Mouse (Mus musculus) inflammation-experienced regulatory T-cells, adult 6 months (primary cell): Measurements from ENCODE around the gene Ddx17. TPM values are rescaled to one million over a fixed set of nuclear protein-coding genes. Genes with fewer than 3 reads are reported as not detected.

ENCODE experiments used
- polyA plus RNA-seq, 3 experiments: library from polyadenylated mRNA; unstranded; fragments of 100-300 nt; shearing (Covaris generic); gene quantifications; one replicate each; pipeline ENCODE4 v1.2.1; 2017

The Ddx17 gene
- polyA plus RNA-seq, 3 experiments from 2014 or later: 30.6 to 34.4 (median 33.2) TPM

Other genes with a start within 250 kb of the Ddx17 start
- 10 to 100 TPM; 12.5 to 18.4 (median 15.1) TPM for gene Pla2g6, start 218.4 kb downstream of the Ddx17 start, polyA plus RNA-seq
- 1 to 10 TPM in 2 of 3 experiments, under 1 TPM in 1; 0.84 to 5.5 (median 1.5) TPM for gene Maff, start 200.1 kb downstream of the Ddx17 start, polyA plus RNA-seq
- gene Tmem184b, start 143.2 kb downstream of the Ddx17 start, polyA plus RNA-seq: 10 to 100 TPM in 1 of 3 experiments, 1 to 10 TPM in 2; 8.2 to 12.8 (median 9.2) TPM
- 1 to 10 TPM; 4.2 to 6.5 (median 4.4) TPM for gene Csnk1e, start 91.2 kb downstream of the Ddx17 start, polyA plus RNA-seq
- not detected for gene Kcnj4, start 41.5 kb downstream of the Ddx17 start, polyA plus RNA-seq
- 1 to 10 TPM in 1 of 3 experiments, under 1 TPM in 2; 0.40 to 1.8 (median 0.42) TPM for gene Kdelr3, start 30.3 kb downstream of the Ddx17 start, polyA plus RNA-seq
- gene Dmc1, start 58.4 kb upstream of the Ddx17 start, polyA plus RNA-seq: not detected
- gene Fam227a, start 112.2 kb upstream of the Ddx17 start, polyA plus RNA-seq: under 1 TPM in 2 of 3 experiments, not detected in 1; 0.26 to 0.75 TPM
- 10 to 100 TPM; 15.7 to 18.3 (median 16.8) TPM for gene Cby1, start 112.5 kb upstream of the Ddx17 start, polyA plus RNA-seq
- 100 to 1,000 TPM; 185 to 255 (median 187) TPM for gene Tomm22, start 124.1 kb upstream of the Ddx17 start, polyA plus RNA-seq
- gene Josd1, start 141.2 kb upstream of the Ddx17 start, polyA plus RNA-seq: 1 to 10 TPM; 3.3 to 4.6 (median 4.1) TPM
- gene Gtpbp1, start 144.1 kb upstream of the Ddx17 start, polyA plus RNA-seq: 10 to 100 TPM; 18.7 to 22.5 (median 21.5) TPM
- gene Sun2, start 195.8 kb upstream of the Ddx17 start, polyA plus RNA-seq: 10 to 100 TPM; 10.5 to 15.4 (median 12.4) TPM
- 1 to 10 TPM; 6.5 to 9.4 (median 8.6) TPM for gene Dnal4, start 231.1 kb upstream of the Ddx17 start, polyA plus RNA-seq